Mouse (Mus musculus) layer of hippocampus, adult 9-11 months (tissue): Measurements from ENCODE around the gene Elmo1.

ENCODE experiments used
- DNase-seq: peaks from one replicate; pipeline ENCODE4 v3.0.0; 2022

Gene Elmo1

DNA sequence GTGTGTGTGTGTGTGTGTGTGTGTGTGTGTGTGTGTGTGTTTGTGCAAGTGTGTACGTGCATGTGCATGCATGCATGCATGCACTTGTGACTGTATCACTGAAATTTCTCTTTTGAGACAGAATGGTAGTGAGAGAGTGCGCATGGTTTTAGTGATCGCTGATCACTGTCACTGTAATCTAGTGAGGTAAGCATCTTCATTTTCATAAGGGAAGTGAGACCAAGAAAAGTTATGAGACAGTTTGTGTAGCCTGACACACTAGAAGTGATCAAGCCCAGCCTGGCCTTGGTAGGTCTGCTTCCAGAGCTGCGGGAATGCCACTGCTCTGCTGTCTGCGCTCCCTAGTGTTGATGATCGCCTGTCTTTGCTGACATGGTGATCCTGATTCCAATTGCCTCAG lies 122.3 kb downstream of the Elmo1 start:
- no peak for DNase-seq

DNA sequence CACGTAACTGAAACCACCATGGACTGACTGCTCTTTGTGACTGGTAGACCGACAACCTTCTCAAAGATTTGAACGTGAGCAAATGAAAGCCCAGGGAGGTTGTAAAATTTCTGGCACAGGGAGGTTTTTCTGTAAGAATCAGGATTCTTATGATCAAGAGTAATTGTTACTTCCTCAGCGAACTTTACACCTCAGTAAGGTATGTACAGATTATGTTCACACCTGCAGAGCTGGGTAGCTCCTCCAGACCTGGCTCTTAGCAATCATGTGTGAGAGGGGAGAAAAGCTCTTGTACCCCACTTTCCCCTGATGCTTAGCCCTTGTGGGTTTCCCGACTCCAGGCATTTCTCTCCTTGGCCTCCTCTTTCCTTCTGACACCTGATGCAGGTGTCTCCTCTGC lies 123.5 kb downstream of the Elmo1 start:
- no peak for DNase-seq

DNA sequence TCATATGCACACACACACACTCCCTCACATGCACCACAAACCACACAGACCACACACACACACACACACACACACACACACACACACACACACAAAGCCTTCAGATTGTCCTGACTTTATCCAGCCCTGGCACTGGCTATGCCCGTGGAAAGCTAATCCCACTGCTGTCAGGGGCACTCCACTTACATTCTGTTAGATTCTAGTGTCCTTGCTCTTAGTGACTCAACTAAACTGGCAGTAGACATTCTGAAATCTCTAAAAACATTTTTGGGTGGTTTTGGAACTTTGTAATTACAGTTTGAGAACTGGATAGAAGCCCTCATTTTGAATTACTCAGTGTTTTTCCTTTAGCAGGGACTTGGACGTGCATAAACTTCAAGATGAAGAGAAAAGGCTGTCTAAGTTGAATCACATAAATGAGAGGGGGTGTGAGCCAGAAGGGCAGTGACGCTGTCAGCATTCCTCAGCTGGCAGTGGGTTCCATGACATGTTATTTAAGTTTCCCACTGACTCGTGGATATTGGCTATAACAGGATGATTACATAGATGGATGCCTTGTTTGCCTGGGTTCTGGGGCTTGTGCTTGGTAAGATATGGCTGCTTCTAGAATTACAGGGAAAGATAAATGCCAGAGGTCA lies 127.2 kb downstream of the Elmo1 start:
- no peak for DNase-seq

DNA sequence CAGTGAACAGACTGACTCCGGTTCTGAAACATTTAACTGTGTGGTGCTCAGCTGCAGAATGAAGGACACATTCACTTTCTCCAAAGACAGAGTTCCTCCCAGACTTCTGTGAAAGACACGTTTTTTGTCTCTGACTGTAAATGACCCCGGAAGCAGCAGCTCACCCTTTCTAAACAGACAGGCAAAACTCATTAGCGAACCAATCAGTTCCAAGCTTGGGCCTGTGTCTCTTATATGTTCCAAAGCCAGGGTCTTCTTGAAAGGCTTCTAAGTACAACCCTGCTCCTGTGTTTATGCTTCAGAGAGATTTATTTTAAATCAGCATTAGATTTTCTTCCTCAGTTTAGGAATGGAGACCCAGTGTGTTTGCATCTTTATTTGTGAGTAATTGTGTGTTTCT lies 127.7 kb downstream of the Elmo1 start:
- DNase-seq: no peak

DNA sequence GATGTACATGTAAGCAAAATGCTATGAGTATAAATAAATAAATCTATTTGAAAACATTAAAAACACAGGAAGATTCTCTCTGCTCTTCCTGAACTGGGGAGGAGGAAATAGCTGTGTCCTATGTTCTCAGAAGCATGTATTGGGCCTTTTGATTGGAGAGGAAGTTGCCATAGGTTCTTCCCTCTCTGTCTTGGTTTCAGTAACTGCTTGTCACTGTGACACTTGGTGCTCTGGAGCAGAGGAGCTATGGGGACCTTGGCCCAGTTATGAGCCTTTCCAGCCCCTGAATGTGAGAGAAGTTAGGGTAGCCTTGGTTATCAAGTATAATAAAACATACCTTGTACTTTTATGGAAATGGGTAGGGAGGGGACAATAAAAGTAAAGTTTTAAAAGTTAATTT lies 130.0 kb downstream of the Elmo1 start:
- DNase-seq: no peak

DNA sequence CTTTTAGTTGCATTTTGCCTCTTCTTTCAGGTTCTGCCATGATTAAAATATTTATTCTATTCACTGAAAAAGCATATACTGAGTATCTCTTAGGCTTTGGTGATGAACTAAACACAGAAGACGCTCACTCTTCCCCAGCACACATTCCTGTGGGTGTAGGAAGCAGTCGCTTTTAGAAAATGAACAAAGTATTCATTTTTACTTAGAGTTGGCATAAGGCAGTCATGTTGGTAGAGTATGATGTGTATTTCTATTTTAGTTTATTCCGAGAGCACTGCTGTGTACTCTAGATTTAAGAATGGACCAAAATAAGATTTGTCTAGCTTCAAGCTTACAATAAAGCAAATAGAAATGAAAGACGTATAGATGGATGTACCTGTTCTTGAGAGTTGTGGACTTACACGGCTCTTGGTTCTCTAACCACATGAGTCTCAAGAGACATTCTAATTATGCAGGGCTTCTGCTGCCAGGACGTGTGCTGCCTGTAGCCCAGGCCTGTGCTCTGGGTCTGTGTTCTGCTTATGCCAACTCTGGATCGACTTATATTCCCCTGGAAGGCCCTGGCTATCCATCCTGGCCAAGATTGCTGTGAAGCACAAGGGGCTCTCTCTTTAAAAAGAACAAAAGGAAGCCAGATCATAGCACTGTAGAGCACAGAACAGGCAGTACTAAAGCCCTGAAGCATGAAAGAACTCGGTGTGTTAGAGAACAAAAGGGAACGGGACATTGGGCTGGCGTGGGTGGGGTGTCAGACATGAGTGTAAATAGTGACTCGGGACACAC lies 137.7 kb downstream of the Elmo1 start:
- peak; percentile 84 for DNase-seq

DNA sequence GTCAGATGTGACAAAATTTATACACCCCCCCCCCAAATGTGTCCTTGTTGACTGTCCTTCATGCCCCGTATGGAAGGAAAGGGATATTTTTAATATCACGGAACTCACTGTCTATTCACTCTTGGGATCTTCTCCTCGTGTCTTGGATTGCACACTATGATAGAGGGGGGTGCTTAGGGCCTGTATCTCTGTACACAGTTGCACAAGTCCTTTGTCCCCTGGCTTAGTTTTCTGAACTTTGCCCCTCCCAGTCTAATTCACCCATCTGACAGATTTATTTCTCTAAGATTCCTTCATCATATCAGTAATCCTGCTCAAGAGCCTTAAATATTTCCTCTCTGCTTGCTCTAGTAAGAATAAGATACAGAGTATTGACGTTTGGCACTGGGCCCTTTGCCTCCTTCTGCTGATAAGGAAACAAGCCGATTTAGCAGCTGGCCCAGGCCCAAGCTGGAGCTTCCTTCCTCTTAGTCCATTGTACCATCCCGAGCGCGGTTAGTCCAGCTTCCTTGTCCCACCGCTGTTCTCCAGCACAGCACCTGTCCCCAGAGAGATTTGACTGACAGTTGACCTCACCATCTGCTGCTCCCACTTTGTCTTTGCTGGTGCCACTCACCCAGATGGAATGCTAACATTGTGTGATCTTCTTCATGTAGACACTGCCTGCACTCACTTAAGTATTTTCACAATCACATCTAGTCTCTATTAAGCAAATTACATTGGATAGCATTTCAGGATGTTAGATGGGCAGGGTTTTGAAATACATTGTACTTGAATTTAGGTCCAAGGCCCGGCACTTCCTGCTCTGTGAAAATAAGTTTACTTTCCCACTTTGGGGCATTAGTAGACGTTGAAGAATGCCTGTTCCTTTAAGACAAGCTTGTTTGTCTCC lies 141.7 kb downstream of the Elmo1 start:
- DNase-seq: peak; percentile 68

DNA sequence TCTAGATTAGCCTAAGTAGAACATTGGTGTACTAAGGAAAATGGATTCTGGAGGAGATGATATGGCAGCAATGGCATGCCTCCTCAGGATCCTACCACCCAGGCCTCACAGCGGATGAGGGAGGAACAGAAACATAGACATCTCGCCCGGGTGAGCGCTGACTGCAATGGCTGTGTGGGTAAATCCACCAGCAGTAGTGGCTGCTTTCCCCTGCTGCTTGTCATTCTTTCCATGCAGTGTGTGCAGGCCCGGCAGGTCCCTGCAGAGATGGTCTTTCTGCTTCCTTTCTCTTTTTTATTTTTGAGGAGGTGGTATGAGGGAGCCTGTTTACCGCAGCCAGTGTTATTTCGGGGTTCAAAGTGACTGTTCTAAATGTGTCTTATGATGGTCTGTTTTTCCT lies 143.3 kb downstream of the Elmo1 start:
- peak; percentile 32 for DNase-seq

DNA sequence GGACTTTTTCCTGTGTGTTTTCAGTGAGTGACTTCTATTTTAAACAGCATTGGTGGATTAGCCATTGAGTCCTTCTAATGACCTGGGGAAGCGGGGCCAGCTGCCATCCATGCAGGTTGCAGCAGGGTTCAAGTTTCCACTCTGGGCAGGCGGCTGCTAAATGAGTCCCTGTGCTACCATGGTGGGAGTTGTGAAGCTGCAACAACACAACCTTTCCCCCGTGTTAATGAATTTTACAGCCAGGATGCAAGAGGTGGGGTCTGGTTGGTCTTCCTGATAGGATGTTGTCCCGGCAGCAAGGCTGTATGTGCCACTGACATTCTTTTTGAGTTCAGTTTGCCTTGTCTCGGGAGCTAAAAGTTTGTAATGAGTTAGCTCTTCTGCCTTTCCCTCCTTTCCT lies 147.2 kb downstream of the Elmo1 start:
- DNase-seq: no peak

DNA sequence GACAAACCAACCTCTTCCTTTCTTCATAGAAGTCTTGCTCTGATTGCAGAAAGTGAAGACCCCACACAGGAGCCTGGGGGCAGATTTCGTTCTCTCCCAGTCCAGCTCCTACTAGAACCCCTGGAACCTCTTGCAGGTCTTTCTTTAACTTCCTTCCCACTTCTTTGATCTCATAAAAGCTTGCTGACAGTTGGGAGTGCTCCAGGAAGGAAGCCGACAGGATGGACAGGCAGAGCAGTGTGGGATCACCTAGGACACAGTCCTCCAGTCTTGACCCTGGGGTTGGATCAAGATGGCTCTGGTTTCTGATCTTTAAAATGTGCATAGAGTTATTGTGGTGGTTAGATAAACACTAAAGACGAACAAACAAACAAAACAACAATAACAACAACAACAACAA lies 147.8 kb downstream of the Elmo1 start:
- no peak for DNase-seq

DNA sequence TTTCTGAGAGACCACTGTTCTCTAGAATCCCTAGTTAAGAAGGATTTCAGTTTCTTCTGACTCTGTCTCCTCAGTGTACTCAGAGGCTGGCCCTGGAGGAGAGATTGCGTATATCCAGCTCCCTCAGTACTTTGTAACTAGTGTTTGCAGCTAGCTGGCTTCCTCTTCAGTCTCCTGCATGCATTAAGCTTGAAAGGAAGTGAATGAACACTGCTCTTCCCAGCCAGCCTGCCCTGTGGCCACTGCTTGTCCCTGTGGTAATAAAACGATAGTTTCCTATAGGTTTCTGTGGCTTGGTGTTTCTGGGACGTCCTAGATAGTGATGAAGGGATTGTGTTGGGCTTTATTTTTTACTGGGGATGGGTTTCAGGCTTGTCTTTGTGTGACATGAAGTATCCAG lies 148.3 kb downstream of the Elmo1 start:
- no peak for DNase-seq

DNA sequence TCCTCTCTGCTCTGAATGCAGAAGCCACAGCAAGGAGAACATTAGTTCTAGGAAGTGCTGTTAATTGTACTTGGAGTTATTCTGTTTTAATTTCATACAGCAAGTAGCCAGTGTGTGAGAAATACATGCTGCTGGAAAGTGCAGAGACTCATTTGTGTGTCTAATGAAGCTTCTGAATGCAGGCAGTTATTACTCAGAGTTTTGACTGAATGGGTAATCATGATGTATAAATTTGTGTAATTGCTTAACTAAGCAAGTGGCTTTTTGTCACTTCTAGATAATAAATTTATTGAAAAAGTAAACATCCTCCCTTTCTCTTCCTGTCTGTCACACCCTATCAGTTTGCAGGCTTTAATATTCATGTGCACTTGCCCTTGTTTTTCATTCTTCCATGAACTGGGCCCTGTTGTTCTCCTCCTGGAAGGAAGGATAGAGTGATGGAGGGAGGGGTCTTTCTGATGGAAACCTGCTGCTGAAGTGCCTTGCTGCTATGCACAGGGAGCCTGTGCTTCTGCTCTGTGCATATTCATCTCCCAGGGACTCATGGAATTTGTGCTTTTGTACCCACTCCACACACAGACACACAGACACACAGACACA lies 159.8 kb downstream of the Elmo1 start:
- DNase-seq: no peak

DNA sequence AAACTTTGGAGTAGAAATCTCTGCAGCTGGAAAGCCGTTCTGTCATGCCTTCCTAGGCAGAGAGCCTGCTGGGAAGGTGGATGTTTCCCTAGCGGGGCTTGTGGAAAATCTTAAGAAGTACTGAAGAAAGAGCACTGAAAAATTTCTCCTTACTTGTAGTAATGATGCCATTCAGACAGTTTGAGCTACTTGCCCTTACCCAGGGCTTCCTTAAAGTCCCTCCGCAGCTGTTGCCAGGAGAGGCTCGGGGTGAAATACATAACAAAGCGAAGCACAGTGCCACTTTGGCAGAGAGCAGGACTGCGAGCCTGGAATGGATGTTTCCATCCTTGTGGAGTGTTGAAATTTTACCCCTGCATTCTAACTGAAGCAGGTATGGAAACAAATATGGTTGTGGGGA lies 164.5 kb downstream of the Elmo1 start:
- DNase-seq: no peak

DNA sequence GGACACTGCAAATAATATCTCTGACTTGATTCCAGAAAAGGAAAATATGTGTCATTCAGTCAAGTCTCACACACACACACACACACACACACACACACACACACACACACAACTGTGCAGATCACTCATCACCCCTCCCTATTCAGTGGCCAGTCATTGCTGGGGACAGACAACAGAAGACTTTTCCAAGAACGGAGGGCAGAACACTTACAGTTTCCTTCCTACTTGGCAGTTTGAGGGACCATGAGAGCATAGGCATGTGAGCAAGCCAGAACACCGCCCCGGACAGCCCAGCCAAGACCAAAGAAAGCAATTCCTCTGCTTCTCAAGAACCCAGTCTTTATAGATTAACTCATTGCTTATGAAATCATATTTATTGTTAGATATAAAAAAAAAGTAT lies 165.0 kb downstream of the Elmo1 start:
- DNase-seq: no peak

DNA sequence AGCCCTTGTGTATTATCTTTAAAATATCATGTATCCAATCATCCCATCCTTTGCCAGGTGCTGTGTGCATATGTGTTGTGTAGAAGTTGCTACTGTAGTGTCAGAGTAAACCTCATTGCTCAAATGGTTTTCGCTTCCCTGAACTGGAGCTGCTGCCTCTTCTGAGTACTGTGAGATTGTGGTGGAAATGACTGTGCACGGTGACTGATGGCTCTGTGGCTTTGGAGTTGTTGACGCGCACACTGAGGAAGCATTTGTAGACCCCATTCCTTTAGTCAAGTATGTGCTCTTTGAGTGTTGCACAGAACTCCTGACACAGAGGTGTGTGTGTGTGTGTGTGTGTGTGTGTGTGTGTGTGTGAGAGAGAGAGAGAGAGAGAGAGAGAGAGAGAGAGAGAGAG lies 166.2 kb downstream of the Elmo1 start:
- DNase-seq: no peak

DNA sequence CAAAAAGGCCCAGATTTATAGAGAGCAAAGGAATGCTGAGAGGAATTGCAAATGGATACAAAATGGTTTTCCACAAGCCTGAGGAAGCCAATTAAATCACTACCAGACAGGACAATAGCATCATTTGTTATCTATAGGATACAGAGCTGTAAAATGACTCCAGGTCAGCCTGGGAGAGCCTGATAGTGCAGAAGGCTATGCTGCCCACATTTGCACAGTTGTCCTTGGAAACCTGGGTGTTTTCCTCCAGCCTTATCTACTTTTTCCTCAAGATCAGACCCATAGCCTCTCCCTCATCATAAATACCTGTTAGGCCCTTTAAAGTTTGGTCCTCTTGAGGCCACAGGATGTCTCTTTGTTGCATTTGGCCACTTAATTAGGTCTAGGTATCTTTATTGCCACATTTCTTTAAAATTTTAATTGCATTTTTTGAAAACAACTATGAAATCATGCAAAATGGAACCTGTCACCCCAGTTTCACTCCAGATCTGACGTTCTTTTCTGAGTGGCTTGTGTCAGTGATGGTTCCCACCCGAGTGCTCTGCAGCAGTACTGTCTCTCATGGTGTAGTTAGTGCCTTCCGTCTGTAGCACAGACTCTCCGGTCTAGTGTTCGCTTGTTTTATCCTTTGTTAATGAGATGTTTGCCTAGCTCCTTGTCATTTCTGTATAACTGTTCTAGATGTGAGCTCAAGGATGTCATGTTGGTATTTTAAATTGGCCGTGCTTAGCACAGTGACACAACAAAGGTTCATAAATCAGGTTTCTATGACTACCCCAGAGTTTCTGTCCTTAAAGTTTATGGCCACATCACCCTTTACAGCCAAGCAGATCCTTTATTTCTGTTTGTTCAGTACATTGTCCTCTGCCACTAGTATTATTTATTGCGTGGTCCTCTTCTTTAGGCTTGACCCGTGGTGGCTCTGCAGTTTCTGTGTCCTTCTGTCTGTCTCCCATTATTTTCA lies 167.4 kb downstream of the Elmo1 start:
- DNase-seq: no peak

DNA sequence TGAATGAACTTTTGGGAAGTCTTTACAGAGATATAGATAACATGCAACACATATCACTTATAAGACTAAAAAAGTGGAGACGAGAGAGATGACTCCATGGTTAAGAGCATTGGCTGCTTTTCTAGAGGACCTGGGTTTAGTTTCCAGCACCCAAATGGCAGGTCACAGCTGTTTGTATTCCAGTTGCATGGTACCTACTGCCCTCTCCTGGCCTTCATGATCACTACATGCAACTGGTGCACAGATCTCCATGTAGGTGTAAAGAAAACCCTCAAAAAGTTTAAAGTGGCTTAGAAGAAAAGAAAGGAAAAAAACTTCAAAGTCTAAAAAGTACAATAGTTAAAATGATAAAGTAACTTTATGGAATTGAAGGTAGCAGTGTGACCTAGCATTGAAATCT lies 172.8 kb downstream of the Elmo1 start:
- no peak for DNase-seq

DNA sequence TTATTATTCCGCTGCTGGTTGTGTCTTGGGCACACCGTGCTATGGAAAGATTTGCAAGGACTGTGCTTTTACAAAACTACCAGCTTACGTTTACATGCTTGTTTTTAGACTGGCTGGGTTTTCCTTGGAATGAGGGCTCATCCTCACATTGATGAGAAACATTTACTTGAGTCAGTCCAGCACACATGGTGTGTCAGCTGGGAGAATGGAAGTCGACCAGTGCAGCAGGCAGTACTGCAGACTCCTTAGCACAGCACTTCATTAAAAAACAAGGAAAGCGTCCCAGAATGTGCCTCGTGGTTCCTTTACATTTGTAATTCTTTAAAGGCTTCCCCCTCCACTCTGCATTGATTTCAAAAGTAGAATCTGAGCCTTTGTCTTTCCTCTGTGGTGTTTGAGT lies 179.8 kb downstream of the Elmo1 start:
- DNase-seq: peak; percentile 36

DNA sequence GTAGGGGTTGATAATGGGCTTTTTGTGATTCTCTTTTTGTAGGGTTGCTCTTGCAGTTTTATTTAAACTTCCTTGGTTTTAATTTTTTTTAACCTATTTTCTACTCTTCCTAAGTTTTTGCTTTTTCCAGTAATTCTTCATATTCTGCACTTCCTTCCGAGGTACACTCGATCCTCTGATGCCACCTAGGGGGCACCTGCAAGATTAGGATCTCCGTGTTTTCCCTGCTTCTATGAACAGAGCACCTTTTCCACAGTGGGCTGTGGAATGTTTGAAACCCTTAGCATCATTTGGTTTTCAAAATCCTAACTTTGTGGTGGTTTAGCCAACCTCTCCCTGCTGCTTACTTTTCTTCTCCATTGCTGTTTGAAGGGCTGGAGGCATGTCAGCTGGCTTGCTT lies 181.4 kb downstream of the Elmo1 start:
- no peak for DNase-seq

DNA sequence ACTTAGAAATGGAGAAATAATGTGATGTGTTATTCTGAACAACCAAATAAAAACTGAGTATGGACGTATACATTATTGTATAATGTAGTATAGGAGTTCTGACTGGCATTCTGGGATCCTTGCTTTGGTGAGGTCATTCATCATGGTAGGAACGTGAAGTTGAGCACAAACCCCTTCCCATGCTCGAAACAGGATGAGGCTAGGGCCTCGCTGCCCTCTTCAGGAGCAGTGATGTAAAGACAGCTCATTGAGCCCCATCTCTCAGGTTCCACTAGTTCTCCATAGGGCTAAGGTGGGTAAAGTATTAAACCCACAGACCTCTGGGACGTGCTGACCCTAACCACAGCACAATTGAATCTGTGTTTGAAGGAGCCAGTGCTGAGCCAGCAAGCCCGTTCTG lies 182.2 kb downstream of the Elmo1 start:
- DNase-seq: no peak

DNA sequence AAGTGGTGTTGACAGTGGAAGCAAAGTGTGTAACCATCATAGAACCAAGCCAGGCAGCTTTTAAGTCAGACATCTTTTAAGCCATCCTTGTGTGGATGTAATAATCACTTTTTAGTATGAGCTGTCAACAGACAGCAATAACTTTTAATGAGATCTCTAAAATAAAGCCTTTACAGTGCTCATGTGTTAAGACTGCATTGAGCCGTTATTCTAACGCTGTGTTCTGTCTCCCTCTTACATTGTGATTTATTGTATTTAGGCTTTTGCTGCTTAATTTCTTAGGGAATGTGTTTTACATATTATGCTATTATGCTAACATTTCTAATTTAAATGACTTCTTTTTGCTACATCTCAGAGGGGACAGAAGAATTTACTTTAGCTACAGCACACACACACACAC lies 189.5 kb downstream of the Elmo1 start:
- DNase-seq: no peak

DNA sequence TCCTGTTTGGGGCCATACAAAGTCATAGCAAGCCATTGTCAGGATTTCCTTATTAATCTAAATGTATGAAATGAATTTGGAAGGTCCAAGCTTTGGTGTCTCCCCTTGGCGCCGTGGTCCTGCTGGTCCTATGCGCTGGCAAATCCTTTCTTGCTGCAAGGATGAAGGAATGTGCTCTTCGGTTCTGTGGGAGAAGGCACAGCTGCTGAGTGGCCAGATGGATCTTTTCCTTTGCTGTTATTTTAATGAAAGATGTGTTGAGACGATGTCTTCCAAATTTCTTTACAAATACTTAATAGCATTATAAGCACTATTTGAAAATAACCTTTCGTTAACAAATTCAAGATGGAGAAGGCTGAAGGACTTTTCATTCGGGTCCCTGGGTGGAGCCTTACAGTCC lies 193.5 kb downstream of the Elmo1 start:
- DNase-seq: no peak
